Comparison of ENCODE assay signal across 8 mouse cellular contexts in the genomic region with DNA sequence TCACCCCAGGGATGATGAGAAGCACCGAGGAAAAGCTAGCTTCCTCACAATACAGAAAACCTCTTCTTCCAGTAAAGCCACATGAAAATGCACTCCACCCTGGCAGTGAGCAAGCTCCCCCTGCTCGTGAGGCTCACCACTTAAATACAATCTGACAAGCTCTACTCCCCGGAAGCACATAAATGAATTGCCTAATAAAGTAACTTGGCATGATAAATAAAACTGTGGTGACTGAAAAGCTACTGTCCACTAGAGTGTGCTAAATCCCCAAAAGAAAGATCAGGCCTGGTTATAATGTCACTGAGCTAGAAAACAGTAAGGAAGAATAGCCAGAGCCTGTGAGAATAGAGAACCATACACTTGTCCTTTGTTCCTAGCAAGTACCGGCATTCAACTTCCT. TPM values are rescaled to one million over a fixed set of nuclear protein-coding genes. Genes with fewer than 3 reads are reported as not detected.
DNase-seq lines count a peak whose midpoint lies in the region; ATAC-seq and TF ChIP-seq lines count a peak whose summit lies in the region.

No protein-coding gene starts in this region.

- H3K27me3 ChIP-seq in forebrain, embryonic 12.5 days, result no peaks in the 10 kb centered on the region
- H3K27me3 ChIP-seq in forebrain, embryonic 11.5 days (ENCODE audit: control insufficient read depth, insufficient read depth, low read length), result no peaks in the 10 kb centered on the region
- H3K27me3 ChIP-seq in liver, embryonic 14.5 days (ENCODE audit: control insufficient read depth, insufficient read depth, low read length), result no peaks in the 10 kb centered on the region
- H3K27me3 ChIP-seq in liver, embryonic 12.5 days (replicated peaks), result no peaks in the 10 kb centered on the region
- H3K27me3 ChIP-seq in forebrain, embryonic 14.5 days (replicated peaks; ENCODE audit: control insufficient read depth, insufficient read depth, low read length), result no peaks in the 10 kb centered on the region
- H3K27me3 ChIP-seq in midbrain, postnatal 0 days (ENCODE audit: insufficient read depth, low read length), result no peaks in the 10 kb centered on the region

- peak; percentile 61 for ATAC-seq in forebrain, embryonic 12.5 days (ENCODE audit: low FRiP score)
- no peak for ATAC-seq in forebrain, embryonic 11.5 days (replicated peaks; ENCODE audit: low FRiP score)
- no peak for ATAC-seq in liver, embryonic 14.5 days (ENCODE audit: insufficient read depth)
- no peak for ATAC-seq in liver, embryonic 12.5 days
- ATAC-seq in forebrain, embryonic 14.5 days, result peak; percentile 79
- peak; percentile 16; the same call in 1 of the 2 replicates for ATAC-seq in midbrain, postnatal 0 days (ENCODE audit: low FRiP score)

- 33% methylated on average over 4 of the region's 4 CpGs for WGBS in forebrain, embryonic 12.5 days
- 46% methylated on average over 4 of the region's 4 CpGs for WGBS in forebrain, embryonic 11.5 days
- 42% methylated on average over 4 of the region's 4 CpGs for WGBS in liver, embryonic 14.5 days (ENCODE audit: insufficient replicate concordance)
- WGBS in liver, embryonic 12.5 days (ENCODE audit: insufficient replicate concordance), result 56% methylated on average over 4 of the region's 4 CpGs
- WGBS in forebrain, embryonic 14.5 days, result 27% methylated on average over 4 of the region's 4 CpGs
- 20% methylated on average over 4 of the region's 4 CpGs for WGBS in midbrain, postnatal 0 days

- TF ChIP-seq EP300 in liver, embryonic 14.5 days (IDR thresholded peaks at IDR 0.05; ENCODE audit: low read depth), result no peak

- no peak for DNase-seq in forebrain, embryonic 11.5 days (ENCODE audit: low spot score)
- DNase-seq in liver, embryonic 14.5 days (ENCODE audit: low read depth in 3 of 3, low spot score in 3 of 3), result no peak
- peak; percentile 77 for DNase-seq in forebrain, embryonic 14.5 days (ENCODE audit: low spot score)
- DNase-seq in midbrain, postnatal 0 days (ENCODE audit: low spot score), result peak; percentile 77
- DNase-seq in urinary bladder, postnatal 14 days (ENCODE audit: low spot score), result no peak
- DNase-seq in spleen, adult 12 weeks (ENCODE audit: low spot score), result no peak

- no peak overlapping the region for H3K4me2 ChIP-seq in forebrain, embryonic 12.5 days
- no peak overlapping the region for H3K4me2 ChIP-seq in forebrain, embryonic 11.5 days (ENCODE audit: low read depth, low read length, severe bottlenecking)
- H3K4me2 ChIP-seq in liver, embryonic 14.5 days (ENCODE audit: low read depth), result no peak overlapping the region
- no peak overlapping the region for H3K4me2 ChIP-seq in liver, embryonic 12.5 days
- no peak overlapping the region for H3K4me2 ChIP-seq in forebrain, embryonic 14.5 days (ENCODE audit: low read length)
- H3K4me2 ChIP-seq in midbrain, postnatal 0 days (ENCODE audit: low read depth, low read length, poor library complexity, severe bottlenecking), result no peak overlapping the region

- 0 out of 2 replicates have a peak, but pooled peaks cover 3% of the 10 kb centered on the region for H3K4me1 ChIP-seq in forebrain, embryonic 12.5 days
- H3K4me1 ChIP-seq in forebrain, embryonic 11.5 days (replicated peaks; ENCODE audit: control insufficient read depth, insufficient read depth, low read length), result no peaks in the 10 kb centered on the region
- no peaks in the 10 kb centered on the region for H3K4me1 ChIP-seq in liver, embryonic 14.5 days (replicated peaks; ENCODE audit: control insufficient read depth in 2 of 2, insufficient read depth in 2 of 2, low read length in 1 of 2)
- no peaks in the 10 kb centered on the region for H3K4me1 ChIP-seq in liver, embryonic 12.5 days
- H3K4me1 ChIP-seq in forebrain, embryonic 14.5 days (ENCODE audit: control insufficient read depth, insufficient read depth, low read length), result no peaks in the 10 kb centered on the region
- H3K4me1 ChIP-seq in midbrain, postnatal 0 days (ENCODE audit: insufficient read depth, low read length), result no peaks in the 10 kb centered on the region

- H3K36me3 ChIP-seq in forebrain, embryonic 12.5 days (replicated peaks), result no peaks in the 10 kb centered on the region
- no peaks in the 10 kb centered on the region for H3K36me3 ChIP-seq in forebrain, embryonic 11.5 days (ENCODE audit: control insufficient read depth, insufficient read depth, low read length)
- no peaks in the 10 kb centered on the region for H3K36me3 ChIP-seq in liver, embryonic 14.5 days (replicated peaks; ENCODE audit: control insufficient read depth, insufficient read depth, low read depth)
- H3K36me3 ChIP-seq in liver, embryonic 12.5 days, result no peaks in the 10 kb centered on the region
- H3K36me3 ChIP-seq in forebrain, embryonic 14.5 days (ENCODE audit: control insufficient read depth, insufficient read depth, low read length), result no peaks in the 10 kb centered on the region; the same call in 1 of the 2 replicates
- H3K36me3 ChIP-seq in midbrain, postnatal 0 days (ENCODE audit: insufficient read depth, low read length), result no peaks in the 10 kb centered on the region; the same call in 1 of the 2 replicates

- H3K27ac ChIP-seq in forebrain, embryonic 12.5 days, result no peak overlapping the region
- no peak overlapping the region for H3K27ac ChIP-seq in forebrain, embryonic 11.5 days (ENCODE audit: low read depth, low read length)
- H3K27ac ChIP-seq in liver, embryonic 14.5 days, result no peak overlapping the region
- no peak overlapping the region for H3K27ac ChIP-seq in liver, embryonic 12.5 days
- no peak overlapping the region for H3K27ac ChIP-seq in forebrain, embryonic 14.5 days (ENCODE audit: low read depth, low read length)
- no peak overlapping the region for H3K27ac ChIP-seq in midbrain, postnatal 0 days (ENCODE audit: low read depth, low read length)

- H3K9me3 ChIP-seq in forebrain, embryonic 12.5 days, result no peaks in the 10 kb centered on the region
- no peaks in the 10 kb centered on the region for H3K9me3 ChIP-seq in forebrain, embryonic 11.5 days (ENCODE audit: control insufficient read depth, low read length)
- no peaks in the 10 kb centered on the region for H3K9me3 ChIP-seq in liver, embryonic 14.5 days (ENCODE audit: control insufficient read depth, low read length)
- no peaks in the 10 kb centered on the region for H3K9me3 ChIP-seq in liver, embryonic 12.5 days (replicated peaks)
- H3K9me3 ChIP-seq in forebrain, embryonic 14.5 days (replicated peaks; ENCODE audit: control insufficient read depth, low read length), result no peaks in the 10 kb centered on the region
- H3K9me3 ChIP-seq in midbrain, postnatal 0 days (ENCODE audit: low read length), result no peaks in the 10 kb centered on the region

- no peak overlapping the region for H3K9ac ChIP-seq in forebrain, embryonic 12.5 days
- H3K9ac ChIP-seq in forebrain, embryonic 11.5 days (ENCODE audit: low read length), result no peak overlapping the region
- H3K9ac ChIP-seq in liver, embryonic 14.5 days (replicated peaks), result no peak overlapping the region
- no peak overlapping the region for H3K9ac ChIP-seq in liver, embryonic 12.5 days
- no peak overlapping the region for H3K9ac ChIP-seq in forebrain, embryonic 14.5 days (ENCODE audit: low read length)
- no peak overlapping the region for H3K9ac ChIP-seq in midbrain, postnatal 0 days (replicated peaks; ENCODE audit: low read length, poor library complexity, severe bottlenecking)

- TF ChIP-seq CTCF in liver, embryonic 14.5 days (IDR thresholded peaks at IDR 0.05; ENCODE audit: low read depth), result peak; percentile 39
- peak; percentile 90 for TF ChIP-seq CTCF in midbrain, postnatal 0 days (IDR thresholded peaks at IDR 0.05)

- no peak overlapping the region for H3K4me3 ChIP-seq in forebrain, embryonic 12.5 days (replicated peaks)
- H3K4me3 ChIP-seq in forebrain, embryonic 11.5 days (ENCODE audit: low read depth, low read length), result no peak overlapping the region
- no peak overlapping the region for H3K4me3 ChIP-seq in liver, embryonic 14.5 days (ENCODE audit: insufficient read depth in 1 of 2, low read depth in 2 of 2, low read length in 2 of 2)
- H3K4me3 ChIP-seq in liver, embryonic 12.5 days, result no peak overlapping the region
- no peak overlapping the region for H3K4me3 ChIP-seq in forebrain, embryonic 14.5 days (ENCODE audit: low read depth, low read length)
- H3K4me3 ChIP-seq in midbrain, postnatal 0 days (ENCODE audit: low read depth, low read length), result no peak overlapping the region

RNA-seq across cellular contexts. Expression of gene Sec22a, which starts 44.4 kb away (rescaled TPM):
- 40.9 and 43.3 TPM in 2 replicates for polyA plus RNA-seq in forebrain, embryonic 12.5 days (2016; fragmentation: Nextera tagmentation; extraction: Ambion mirVana)
- 40.7 and 45.4 TPM in 2 replicates for polyA plus RNA-seq in forebrain, embryonic 11.5 days (2014; fragmentation: Nextera tagmentation; extraction: Ambion mirVana)
- polyA plus RNA-seq in liver, embryonic 14.5 days (2012; rRNA removed), result 1.5 and 2.7 TPM in 2 replicates
- 8.5 and 11.9 TPM in 2 replicates for polyA plus RNA-seq in liver, embryonic 14.5 days (2014; fragmentation: Nextera tagmentation; extraction: Ambion mirVana)
- polyA plus RNA-seq in liver, embryonic 12.5 days (2016; fragmentation: Nextera tagmentation; extraction: Ambion mirVana), result 10.8 and 11.7 TPM in 2 replicates
- polyA plus RNA-seq in forebrain, embryonic 14.5 days (2014; fragmentation: Nextera tagmentation; extraction: Ambion mirVana), result 47.7 and 49.4 TPM in 2 replicates
- total RNA-seq in midbrain, postnatal 0 days (2014; rRNA removed), result 17.3 and 22.4 TPM in 2 replicates
- polyA plus RNA-seq in midbrain, postnatal 0 days (2015; fragmentation: Nextera tagmentation; extraction: Ambion mirVana), result 36.7 and 39.9 TPM in 2 replicates

Comparison
In these comparisons a context has a peak if more than half of its experiments do, and no peak if none do; other contexts are left out.
1. ATAC-seq: peak in forebrain, embryonic 12.5 days (single experiment), forebrain, embryonic 14.5 days (single experiment) and midbrain, postnatal 0 days (single experiment); none in forebrain, embryonic 11.5 days (single experiment), liver, embryonic 14.5 days (single experiment) and liver, embryonic 12.5 days (single experiment).
2. DNase-seq: peak in forebrain, embryonic 14.5 days (single experiment) and midbrain, postnatal 0 days (single experiment); none in forebrain, embryonic 11.5 days (single experiment), liver, embryonic 14.5 days (0 of 3), urinary bladder, postnatal 14 days (single experiment) and spleen, adult 12 weeks (single experiment).